Mouse (Mus musculus): ENCODE results near the gene Ppp2r1b. TPM values are rescaled to one million over a fixed set of nuclear protein-coding genes. Genes with fewer than 3 reads are reported as not detected.

The Ppp2r1b gene
- total RNA-seq, 2 experiments from 2014 or later: 40.0 to 47.9 TPM

DNA sequence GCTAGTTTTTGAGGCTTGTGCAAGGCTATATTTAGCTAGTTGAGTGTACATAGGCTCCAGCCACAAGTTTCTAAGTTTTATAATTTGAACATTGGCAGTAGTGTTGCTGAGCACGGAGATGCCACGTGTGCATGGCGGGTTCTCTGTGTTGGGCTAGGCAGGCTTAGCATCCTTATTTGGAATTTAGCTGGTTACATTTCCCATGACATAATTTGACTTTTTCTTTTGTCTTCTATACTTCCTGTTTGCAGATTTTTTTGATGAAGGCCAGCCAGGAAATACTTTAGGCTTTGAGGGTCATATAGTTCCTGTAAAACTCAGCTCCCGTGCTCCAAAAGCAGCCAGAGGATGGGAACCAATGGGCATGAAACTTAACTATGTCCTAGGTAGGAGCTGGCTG, 18.7 kb downstream of the Ppp2r1b start:
- no peak for ATAC-seq (replicated peaks; ENCODE audit: poor library complexity)

DNA sequence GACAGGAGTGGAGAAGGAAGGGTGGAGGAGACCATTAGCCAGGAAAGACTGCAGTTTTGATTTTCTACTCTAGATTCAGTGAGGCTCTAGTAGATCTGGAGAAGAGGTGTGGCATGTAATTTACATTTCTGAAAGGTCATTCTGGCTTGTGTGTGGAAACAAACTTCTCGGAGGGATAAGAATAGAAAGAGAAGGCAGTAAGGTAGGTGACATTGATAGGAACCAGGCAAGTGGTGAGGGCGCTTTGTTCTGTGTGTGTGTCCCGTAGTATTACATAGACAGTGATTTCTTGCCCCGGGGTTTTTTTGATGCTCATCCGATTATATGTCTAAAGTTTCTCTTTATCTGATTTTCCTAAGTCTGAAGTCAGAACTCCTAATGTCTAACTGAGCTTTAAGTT, 19.8 kb downstream of the Ppp2r1b start:
- ATAC-seq (replicated peaks; ENCODE audit: poor library complexity): no peak

DNA sequence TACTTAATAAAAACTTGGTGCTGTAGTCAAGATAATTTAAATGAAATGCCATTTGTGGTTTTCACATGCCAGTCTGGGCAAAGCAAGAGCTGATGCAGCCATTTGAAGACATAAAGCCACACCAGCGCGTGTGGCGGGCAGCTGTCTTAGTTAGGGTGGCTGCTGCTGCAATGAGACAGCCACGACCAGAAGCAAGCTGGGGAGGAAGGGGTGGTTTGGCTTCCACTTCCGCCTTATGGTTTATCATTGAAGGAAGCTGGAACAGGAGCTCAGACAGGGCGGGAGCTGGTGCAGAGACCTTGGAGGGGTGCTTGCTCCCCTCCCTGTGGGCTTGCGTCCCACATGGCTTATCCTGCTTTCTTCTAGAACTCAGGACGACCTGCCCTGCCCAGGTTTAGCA, 20.7 kb downstream of the Ppp2r1b start:
- ATAC-seq (replicated peaks; ENCODE audit: poor library complexity): peak; percentile 95

DNA sequence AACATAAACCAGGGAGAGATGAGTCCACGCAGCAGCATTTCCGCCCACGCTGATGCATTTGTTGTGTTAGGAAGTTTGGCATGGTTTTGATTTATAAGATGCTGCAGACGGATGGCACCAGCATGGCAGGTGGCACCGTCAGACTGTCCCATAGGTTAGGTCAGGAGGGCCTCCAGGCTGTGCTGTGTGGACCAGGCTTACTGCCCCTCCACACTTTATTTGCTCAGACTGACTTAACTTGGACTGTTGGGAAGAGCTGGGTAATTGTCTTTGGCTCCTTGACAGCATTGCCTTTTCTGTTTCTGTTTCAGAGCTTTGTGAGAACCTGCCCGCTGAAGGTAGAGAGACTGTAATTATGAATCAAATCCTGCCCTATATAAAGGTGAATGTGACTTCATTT, 21.9 kb downstream of the Ppp2r1b start:
- no peak for ATAC-seq (replicated peaks; ENCODE audit: poor library complexity)

DNA sequence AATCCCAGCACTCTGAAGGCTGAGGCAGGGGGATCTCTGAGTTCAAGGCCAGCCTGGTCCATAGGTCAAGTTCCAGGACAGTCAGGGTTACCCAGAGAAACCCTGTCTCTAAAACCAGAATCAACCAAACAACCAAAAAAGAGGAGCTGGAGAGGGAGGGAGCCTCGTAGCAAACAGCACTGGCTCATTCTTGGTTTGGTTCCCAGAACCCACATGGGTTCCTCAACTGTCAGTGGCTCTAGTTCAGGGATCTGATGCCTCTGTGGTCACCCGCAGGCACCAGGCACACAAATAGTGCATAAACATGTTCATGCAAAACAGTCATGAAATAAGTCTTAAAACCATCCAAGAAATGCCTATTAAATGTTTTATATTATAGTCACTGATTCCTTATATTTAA, 23.1 kb downstream of the Ppp2r1b start:
- ATAC-seq (replicated peaks; ENCODE audit: poor library complexity): no peak

DNA sequence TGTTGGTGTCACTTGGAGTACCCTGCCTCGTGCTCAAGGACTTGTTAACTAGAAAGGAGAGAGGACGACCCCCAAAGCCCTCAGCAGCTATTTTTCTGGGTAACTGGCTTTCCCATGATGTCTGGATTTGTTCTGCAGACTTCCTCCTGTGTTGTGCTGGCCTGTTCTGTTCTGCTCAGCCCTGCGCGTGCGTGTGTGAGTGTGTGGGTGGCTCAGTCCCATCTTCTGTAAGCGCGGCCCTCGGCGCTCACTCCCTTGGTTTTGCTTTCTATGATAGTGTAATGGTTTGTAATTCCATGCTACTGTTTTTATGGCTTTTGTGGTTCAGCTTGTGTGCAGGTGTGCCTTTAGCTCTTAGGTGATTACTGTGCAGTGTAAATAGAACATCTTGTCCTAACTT, 28.1 kb downstream of the Ppp2r1b start:
- ATAC-seq (replicated peaks; ENCODE audit: poor library complexity): no peak

DNA sequence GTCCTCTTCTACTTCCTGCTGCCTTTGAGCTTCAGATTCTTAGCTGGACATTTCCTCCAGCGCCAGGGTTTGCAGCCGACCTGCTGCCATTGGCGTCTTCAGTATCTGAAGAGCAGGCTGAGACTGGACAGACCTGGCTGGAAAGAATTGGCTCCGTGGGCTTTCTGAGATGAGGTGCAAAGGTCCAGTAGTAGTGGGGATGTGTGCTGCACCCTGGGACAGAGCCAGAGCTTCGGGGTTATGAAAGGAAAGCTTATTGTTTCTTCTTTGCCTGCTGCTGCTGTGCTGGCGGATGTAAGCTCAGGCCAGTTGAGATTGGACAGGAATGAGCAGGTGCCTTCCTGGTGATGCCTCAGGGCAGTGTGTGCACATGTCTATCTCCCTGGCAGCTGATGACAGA, 28.9 kb downstream of the Ppp2r1b start:
- ATAC-seq (replicated peaks; ENCODE audit: poor library complexity): no peak

DNA sequence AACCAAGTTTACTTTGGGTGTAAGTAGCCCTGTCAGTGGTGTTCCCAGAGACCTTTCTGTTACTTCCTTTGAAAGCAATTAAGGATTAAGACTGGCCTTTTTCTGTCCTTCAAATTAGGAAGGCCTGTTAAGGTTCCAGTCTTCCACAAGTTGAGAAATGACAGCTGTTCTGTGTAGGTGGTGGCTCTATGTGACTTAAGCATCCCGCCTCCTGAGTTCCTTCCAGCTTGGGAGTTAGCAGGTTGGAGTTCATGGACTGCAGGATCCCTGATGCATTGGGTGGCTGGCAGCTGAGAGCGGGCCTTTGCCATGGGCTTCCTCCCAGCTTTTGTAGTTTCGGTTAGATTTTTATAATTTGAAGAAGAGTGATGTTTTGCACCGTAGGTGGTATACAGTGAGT, 30.4 kb downstream of the Ppp2r1b start:
- no peak for ATAC-seq (replicated peaks; ENCODE audit: poor library complexity)

DNA sequence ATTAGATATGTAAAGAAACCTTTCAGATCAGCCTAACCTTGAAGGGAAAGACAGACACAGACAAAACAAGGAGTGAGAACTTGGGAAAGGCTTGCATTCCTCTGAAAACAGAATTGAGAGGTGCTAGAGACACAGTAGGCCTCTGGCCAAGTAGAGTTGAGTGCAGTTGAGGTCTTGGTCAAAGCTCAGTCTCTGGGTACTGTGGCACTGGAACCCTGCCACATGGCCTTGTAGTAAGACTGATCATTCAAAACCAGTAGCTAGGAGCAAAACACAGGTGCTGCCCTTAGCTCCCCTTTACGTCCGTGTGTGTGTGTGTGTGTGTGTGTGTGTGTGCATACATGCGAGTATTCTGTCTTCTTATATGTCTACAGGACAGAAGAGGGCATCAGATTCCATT, 31.2 kb downstream of the Ppp2r1b start:
- ATAC-seq (replicated peaks; ENCODE audit: poor library complexity): no peak

DNA sequence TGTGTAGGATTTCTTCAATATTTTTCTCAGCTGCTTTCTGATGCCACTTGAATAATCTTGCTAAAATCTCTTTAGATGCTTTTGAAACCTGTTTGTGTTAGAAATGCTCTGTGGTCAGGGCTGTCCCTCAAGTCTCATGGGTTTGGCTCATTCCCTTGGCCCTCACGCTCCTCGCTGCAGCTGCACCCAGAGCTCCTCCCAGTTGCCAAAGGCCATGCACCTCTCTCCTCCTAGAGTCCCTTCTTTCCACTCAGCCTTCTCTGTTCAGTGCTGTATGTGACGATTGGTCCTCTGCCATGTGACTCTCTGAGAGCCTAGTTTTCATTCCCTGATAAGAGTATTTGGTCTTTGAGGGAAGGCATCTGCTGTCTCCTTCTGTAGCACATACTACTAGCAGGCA, 32.3 kb downstream of the Ppp2r1b start:
- no peak for ATAC-seq (replicated peaks; ENCODE audit: poor library complexity)

DNA sequence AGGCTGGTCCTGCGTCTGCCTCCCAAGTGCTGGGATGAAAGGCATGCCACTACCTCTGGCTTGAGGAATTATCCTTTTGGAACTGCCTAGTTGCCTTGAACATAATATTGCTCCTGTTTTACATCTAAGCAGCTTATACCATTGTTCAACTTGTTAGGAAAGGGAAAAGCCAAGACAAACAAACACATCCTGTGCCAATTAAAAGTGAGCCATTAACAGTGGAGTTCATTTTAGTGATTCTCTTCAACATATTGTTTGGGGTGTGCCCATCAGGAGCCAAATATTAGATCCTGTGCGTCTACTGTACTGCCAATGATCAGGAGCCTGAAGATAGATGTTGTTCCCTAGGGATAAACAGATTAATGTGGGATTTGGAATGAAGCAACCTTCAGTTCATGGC, 37.1 kb downstream of the Ppp2r1b start:
- ATAC-seq (replicated peaks; ENCODE audit: poor library complexity): no peak

DNA sequence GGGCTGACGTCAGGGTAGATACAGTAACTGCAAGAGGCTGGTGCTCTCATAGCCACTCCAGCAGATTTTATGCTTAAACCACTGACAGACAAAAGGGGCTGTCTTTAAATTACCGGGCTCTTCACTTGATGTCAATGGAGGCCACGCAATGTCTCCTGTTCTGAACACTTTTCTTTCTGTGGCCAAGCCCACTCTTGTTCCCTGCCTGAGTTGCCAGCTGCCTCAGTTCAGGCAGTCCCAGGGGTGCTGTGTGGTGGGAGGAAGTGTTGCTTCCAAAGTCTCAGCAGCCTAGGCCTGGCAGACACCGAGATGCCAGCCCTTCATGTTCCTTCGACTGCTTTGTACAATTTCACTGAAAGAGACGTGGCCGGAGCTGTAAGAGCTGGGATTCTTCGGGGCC, 39.0 kb downstream of the Ppp2r1b start:
- ATAC-seq (replicated peaks; ENCODE audit: poor library complexity): no peak

DNA sequence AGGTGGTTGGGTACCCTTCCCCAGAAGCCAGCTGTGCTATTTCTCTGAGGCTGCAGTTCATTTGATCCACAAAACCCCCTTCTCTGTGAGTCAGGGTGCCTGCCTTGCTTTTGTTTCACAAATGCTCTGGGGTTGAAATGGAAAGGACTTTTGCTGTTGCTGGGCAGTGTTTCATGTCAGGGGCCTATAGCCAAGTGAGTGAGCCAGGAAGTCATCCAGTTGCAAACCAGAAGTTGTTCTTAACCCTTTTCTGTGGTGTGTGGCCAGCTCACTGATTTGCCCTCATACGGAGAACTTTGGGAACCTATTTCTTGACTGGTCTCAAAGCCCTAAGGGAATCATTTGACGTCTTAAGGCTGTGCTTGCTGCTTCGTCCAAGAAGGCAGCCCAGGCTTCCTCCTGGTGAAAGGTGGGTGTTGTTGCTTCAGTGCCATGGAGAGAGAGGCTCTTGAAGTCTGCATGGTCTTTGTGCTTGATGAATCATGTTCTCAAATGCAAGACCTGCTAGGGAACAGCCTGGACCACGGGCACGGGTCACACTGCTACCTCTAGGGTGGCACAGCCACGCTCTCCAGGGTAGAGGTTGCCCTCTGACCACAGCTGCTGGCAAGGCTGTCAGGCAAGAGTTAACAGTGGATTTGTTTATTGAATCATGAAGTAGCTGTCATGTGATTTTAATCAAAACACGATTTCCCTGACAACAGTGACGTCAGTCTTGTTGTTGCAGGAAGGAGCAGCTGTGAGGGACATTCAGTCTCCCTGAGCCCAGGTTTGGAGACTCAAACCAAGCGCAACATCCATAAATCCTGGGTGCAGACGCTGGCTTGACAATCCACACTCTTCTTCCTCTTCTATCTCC, 39.9 kb downstream of the Ppp2r1b start:
- ATAC-seq (replicated peaks; ENCODE audit: poor library complexity): no peak

DNA sequence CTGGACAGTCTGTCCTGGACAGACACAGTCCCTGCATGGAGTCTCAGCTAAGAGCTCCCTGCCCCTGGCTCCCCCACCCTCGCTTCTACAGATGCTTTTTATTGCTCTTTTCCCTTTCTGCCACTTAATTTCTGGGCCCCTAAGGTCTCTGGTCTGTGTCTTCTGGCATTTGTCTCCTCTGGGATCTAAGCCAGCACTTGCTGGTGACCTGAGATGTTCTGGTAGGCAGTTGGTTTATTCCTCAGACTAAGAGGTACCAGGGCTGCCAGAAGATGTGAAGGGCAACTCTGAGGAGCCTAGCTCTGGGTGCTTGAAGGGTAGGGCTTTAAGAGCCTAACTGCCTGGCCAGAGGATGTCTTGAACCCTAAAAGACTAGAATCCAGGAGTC, 40.5 kb downstream of the Ppp2r1b start:
- no peak for ATAC-seq (replicated peaks; ENCODE audit: poor library complexity)

DNA sequence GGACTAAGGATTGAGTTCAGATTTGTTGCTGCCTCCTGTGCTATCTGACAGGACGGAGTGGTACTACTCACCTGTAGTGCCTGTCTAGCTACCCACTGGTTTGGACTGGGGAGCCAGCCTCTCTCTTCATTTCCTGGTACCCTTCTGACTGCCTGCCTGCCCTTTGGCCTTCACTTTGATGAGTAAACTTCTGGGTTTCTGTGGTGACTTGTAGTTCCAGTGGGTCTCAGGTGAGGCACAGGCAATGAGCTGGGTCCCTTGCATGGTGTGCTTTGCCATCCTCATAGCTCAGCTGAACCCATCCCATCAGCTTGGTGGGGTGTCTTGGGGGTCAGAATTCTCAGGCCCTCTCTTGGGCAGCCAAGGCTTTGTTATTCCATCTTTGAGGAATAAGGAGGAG, 41.8 kb downstream of the Ppp2r1b start:
- no peak for ATAC-seq (replicated peaks; ENCODE audit: poor library complexity)

DNA sequence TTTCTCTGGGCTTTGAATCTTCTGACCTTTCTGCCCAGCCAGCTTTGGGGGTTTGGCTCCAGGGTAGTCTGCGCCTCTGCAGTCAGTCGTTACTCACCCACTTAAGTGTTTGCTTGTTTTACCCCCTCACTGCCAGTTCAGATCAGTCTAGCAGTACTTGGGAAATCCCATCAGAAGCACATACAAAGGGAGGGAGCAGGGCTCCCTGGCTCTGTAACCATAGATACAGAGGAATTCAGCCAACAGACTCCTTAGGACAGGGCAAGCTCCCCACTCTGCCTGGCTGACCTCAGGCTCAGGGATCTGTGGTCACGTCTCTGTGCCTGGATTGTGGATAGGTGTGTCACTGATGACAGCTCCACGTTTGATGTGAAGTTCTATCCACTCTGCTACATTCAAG, 42.2 kb downstream of the Ppp2r1b start:
- ATAC-seq (replicated peaks; ENCODE audit: poor library complexity): no peak

DNA sequence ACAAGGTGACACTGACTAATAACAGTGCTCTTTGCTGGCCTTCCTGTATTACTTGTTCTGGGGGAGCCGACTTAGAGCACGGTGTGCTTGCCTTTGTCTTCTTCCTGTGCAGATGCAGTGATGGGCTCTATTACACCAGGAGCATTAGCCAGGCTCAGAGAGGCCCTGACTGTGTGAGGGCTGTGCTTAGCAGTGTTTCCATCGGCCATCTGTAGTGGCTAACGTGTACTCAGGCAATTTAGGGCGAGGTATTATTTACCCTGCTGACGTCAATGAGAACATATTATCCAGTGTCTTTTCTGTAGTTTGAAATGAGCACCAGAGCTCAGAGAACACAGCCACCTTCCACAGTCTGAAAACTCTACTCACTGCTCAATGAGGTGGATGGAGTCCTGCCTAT, 44.1 kb downstream of the Ppp2r1b start:
- ATAC-seq (replicated peaks; ENCODE audit: poor library complexity): no peak

DNA sequence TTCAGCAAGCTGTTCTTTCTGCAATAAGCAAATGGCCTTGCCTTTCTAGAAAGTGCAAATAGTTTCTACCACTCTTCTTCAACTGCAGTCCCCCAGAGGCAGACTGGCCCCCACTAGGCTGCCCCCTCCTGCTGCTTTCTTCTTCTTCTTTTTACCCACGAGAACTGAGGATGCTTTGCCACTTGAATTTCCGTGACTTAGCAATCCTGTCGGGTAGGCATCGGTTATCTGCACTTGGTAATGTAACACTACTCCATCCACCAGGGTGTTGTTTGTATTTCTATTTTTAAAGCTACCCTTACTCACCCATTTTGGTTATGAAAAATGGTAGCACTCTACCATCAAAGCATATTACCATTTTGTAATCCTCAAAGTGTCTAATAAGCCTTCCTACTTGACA, 44.9 kb downstream of the Ppp2r1b start:
- ATAC-seq (replicated peaks; ENCODE audit: poor library complexity): no peak

DNA sequence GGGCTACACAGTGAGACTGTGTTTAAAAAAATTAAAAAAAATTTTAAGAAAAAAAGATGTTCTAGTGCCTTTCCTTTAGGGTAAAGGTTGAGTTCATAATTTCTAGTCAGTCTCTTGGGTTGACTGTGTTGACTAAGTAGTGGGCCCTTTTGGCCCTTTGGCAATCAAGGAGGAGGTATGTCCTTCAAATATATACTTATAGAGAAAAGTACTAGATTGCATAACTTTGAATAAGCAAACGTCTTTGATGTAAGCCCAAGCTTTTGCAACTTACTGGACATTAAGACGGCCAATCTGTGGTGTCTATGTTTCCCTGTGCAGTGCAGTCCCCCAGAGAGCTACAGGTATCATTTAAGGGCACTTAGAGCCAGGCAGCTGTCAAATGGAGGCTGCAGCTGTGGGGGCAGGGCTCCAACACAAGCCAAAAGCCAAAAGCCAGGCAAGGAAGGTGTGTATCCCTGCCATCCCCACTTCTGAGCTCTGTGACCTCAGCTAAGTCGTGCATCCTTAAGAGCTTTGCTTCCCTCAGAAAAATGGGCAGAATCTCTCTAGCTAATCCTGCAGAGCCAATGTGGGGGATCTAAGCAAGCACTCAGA, 45.5 kb downstream of the Ppp2r1b start:
- no peak for ATAC-seq (replicated peaks; ENCODE audit: poor library complexity)

DNA sequence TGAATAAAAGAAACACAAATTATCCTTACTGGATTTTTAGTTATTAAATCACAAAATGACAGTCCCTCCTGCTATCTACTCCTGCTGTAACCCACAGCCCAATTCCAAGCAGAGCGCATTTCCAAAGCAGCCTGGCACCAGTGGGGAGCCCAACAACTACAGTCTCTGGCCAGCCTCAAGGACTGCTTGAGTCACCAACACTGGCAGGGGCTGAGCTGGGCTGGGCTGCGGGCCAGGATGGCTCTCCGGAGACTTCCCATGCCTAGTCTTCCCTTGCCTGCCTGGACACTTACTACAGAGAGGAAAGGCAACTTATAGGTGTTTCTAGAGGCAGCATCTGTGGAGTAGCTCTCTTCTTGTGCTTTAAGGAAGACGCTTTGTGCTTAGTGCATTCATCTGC, 48.6 kb downstream of the Ppp2r1b start:
- no peak for ATAC-seq (replicated peaks; ENCODE audit: poor library complexity)

DNA sequence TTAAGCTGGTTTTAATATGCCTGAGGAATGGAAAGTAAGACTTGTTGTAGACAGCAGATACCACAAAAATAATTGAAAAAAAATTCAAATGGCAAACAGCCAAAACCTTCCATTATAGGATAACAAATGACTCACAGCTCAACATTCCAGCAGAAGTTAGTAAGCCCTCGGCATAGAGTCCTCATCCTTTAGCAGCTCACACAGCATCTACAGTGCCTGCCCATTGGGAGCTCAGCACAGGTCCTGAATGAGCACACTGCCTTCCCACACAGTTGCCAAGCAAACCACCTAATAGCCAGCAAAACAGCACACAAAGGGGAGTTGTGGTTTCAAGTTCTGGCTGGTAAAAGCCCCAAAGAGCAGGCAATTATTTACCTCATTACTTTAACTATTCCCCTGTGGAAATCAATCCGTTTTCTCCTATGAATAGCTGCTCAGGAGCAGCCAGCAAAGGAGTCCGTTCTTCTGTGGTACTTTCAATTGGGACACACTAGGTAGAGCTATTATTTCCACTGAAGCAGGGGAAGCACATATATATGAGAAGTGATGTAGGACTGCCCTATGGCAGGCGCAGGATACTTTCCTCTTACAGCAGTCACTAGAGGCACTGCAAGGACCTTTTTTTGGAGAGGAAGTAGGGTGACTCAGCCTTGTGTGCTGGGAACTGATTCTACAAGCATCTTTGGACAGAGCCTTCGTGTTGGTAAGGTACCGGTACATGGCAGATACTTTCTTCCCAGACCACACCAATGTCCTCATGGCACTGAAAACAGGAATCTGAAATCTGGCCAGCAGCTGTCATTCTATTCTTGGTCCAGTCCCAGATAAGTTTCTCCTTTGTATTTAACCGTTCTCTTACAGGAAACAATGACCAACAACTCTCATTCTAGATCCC, 55.2 kb downstream of the Ppp2r1b start:
- ATAC-seq (replicated peaks; ENCODE audit: poor library complexity): no peak
